Mouse (Mus musculus): ENCODE data around the gene Aldh1a3.
A peak's percentile ranks its signal among the peaks of the same experiment; 100 is the strongest.

Gene Aldh1a3

DNA sequence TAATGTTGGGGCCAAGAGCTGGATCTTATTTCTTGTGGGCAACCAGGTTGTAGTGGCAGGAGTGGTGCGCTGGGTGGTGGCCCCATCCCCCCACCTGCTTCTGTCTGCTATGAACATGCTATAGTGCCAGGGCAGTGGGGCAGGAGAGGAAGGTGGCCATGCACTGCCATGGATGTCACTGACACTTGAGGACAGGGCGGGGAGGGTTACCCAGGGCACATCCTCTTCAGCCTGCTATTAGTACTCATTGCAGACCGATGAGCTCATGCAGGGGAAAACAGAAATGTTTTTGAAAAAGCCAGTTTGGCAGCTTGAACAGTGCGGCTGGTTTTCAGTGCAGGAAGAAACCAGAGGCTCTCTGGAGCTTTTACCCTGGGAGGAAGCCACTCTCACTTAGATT, 10.5 kb downstream of the Aldh1a3 start:
- DNase-seq = no peak

DNA sequence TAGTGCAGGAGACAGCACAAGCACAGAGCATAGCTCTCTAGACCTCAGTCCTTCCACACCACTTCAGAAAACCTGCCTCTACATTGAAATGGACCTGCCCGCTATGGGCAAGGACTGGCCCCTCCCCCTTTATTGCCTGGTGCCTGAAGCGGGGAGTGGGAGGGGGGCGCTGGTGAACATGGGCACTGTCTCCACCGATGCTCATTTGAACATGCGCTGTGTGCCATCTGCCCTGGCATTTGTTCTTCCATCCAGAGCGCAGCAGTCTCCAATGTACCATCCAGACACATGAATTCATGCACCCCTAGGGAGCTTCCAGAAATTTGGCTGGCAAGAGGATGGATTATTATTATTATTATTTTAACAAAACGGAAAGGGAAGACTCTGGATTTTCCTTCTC, 14.2 kb downstream of the Aldh1a3 start:
- DNase-seq = no peak

DNA sequence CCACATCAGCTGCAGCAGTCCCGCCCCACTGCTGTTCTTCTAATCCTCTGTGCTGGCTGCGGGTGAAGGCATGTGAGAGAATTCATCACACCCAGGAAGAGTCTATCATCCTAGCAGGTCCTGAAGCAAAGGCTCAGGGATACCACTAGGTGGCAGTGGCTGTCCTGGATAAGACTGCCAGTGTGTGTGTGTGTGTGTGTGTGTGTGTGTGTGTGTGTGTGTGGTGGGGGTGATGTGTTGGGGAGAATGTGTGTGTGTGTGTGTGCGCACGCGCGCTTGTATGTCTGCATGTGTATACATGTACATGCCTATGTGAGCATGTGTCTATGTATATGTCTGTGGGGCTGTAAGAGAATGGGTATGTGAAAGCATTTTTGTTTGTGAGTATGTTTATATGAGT, 17.9 kb downstream of the Aldh1a3 start:
- peak; percentile 42 for DNase-seq

DNA sequence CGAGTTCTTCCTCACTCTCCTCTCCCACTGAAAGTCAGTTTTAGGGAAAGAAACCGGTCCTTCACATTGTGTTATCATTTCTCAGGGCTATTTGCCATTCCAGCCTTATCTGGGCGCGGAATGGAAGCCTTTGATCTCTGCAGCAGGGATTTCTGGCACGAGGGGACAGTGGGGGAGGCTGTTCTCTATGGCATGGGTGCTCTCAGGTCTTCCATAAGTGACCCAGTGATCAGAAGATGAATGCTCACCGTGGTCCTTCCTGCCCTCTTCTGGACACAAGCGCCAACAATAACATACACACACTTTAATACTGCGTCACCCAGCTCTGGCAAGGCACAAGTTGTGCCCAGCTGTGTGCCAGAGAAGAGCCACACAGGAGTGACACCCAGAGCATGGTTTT, 20.3 kb downstream of the Aldh1a3 start:
- no peak for DNase-seq

DNA sequence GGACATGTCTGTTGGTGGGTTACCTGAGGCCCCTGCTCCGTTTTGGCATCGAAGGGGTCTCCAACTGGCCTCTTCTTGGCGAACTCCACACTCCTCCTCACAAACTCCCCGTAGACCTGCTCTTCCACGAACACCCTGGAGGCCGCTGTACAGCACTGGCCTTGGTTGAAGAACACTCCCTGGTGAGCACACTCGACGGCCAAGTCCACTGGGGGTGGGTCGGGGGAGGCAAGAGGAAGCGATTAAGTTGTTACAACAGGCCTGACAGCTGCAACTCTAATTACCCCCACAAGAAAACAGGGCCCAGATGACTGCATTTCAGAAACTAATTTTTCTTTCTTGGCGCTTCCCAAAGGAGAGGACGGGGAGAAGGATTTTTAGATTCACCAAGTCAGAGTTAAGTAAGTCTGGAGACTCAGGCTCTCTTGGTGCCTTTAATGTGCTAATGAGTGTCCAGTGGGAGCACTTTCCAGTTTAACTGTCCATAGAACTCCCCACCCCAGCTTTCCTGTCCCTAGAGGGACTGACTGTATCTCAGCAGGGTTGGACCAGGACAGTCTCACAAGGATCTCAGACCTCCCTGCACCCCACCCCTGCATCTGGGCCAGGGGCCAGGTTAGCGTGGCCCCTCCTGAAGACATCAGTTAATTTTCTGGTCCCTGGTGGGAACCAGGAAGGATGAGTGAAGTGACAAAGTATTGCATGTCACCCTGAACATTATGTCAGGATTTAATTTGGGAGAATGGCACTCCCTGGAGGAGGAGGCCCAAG, 21.2 kb downstream of the Aldh1a3 start:
- no peak for DNase-seq

DNA sequence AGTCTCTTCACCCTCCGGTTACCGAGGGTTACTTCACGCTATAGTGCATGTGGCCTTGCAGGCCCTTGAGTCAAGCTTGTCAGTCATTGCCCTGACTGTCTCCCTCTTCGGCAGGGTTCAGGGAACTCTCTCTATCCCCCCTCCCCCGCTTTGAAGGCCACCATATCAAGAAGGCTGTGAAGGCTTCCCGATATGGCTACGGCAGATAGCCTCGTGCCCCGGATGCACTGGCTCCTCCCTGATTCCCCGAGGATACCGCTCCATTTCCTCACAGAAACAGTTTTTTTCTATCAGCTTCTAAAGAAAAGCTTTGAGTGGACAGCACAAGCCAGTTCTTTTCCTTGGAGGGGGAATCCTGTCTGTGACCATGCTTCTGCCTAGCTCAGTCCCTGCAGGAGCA, 21.8 kb downstream of the Aldh1a3 start:
- no peak for DNase-seq

DNA sequence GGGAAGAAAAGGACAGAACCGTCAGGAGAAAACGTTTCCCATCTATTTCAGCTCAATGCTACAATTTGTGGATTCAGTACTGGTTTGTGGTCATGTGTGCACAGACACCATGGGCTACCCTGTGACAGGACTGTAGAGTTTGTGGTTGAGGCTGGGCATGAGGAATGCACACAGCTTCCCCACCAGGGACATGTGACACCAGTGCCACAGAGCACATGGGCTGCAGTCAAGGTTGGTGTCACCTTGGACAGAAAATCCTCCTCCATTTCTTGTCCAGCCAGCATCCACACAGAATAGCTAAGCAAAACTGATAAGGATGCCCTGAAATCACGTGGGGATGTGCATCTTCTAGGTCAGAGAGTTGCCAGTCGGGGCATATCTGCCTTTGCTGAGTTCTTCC, 22.5 kb downstream of the Aldh1a3 start:
- no peak for DNase-seq

DNA sequence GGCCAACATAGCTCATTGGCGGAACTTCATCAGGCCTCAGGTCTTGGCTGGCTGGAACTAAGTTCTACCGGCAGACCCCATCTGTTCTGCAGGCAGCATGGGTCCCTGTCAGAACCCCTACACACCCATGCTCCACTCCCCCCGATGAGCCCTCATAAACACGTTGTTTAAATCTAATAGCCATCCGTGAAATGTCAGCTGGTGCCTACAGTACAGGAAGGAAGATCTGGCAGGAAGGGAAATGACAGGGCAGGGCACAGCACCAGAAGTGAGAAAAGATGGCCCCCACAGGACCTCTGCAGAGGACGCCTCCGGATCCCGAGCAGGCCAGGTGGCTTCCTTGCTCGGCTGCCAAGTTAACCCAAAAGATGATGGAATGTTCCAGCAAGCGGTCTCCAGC, 23.2 kb downstream of the Aldh1a3 start:
- no peak for DNase-seq

DNA sequence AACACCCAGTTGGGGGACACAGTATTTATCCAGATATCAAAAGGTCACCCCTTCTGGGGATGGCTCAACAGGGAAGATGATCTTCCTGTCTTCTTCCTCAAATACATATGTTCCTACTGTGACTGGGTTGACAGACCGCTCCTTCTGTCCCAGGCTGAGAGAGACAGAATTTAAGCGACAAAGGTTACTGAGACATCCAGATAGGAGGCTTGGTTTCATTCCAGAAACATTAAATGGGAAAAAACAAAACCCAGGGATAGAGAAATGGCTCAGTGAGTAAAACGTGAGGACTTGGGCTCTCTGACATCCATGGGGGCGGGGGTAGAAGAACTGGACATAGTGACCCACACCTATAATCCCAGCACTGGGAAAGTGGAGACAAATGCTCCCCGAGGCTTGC, 24.4 kb downstream of the Aldh1a3 start:
- no peak for DNase-seq

DNA sequence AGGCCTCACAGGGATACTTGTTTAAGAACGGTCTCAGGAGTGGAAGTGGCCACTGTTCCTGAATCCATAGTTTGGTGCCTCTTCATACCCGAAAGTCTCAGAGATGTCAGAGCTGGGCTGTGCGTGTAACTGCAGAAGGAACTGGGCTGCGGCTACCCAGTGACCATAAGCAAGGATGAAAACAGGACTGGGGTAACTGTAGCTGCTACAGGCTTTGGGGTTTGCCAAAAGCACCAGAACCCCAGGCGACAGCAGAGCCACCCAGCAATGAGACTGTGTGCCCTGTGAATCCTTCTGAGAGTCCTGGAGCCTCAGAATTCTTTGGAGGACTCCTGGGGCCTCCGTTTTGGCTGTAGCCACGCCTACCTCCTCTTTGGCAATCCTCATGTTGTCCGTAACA, 25.7 kb downstream of the Aldh1a3 start:
- no peak for DNase-seq

DNA sequence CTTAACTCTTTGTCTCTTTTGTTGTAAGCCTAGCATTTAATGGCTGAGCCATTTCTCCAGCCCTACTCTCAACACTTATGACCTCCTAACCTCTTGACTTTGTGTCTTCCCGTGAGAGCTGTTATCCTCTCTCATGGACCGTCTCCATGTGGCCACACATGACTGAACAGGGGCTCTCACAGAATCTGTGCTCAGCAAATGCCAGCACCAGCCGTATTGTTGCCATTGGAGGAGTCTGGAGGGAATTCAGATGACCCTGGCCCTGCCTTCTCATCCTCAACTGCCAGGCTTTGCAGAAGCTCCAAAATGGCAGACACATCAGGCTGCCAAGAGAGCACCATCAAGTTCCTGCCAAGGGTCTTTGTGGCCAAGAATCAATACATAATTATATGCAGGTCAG, 30.0 kb downstream of the Aldh1a3 start:
- DNase-seq = no peak

DNA sequence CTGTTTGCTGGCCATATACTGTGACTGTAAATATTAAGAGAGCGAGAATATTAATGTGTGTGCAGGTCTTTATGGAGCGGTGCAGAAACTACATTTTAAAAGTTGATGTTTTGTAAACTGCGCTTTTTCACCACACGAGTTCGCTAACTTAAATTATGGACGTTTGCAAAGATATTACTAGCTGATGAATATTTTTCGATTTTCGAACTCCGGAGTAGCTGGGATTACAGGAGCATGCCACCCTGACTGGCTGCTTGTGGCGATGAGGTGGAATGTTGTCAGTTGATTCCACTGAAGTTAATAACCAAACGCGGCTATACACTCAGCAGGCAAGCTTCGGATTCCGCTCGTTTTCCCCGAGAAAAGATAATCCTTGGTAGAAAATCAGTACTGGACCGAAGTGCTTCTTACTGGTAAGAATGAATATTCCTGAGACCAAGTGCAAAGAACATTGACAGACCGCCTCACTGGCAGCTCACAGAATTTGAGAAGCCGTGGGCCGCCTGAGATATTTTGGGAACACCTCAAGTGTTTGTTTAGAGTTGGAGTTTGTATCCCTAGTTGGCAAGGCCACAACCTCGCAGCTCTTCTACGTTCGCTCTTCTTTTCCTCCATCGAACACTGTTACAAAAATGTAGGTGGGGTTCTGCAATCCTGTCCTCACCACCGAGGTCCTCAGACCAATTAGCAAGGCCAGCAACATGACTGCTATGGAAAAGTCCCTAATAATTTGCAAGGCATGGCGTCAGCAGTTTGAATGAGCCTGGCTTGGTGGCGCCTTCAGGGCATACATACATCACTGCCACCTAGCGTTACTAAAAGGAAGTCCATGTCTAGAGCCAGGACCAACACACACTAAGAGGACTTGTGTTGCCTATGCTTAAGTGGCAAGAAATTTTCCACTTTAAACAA, 38.4 kb downstream of the Aldh1a3 start:
- peak; percentile 49 for DNase-seq

DNA sequence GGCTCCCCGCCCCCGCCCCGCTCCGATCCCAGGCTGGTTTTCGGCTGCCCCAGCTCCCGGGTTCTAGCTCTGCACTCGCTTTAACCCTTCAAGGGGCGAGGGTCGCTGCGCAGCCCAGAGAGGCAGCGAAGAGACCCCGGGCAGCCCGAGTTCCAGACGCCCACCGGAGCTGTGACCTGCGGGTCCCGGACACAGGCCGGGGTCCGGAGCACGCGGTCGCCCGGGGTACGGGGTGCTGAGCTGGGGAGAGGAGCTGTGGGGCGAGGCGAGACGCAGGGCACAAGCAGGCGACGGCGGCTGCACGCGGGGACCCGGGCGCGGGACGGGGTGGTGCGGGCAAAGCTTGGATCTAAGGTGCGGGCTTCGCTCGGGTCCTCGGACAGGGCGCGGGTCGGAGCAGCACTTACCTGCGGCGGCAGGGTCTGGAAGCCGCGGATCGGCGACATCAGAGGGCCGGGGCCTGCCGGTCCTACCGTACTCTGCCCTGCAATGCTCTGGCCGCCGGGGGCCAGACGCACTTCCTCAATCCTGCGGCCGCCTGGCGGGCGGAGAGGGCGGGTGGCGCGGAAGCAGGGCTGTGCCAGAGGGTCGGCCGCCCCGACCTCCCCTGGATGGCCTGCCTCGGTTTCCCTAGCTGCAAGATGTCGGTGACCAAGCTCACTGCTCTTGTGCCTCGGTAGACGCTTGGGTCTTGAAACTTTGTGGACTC, 39.4 kb downstream of the Aldh1a3 start, which contains the start of gene Lrrk1:
Gene Lrrk1 (minus strand): TSS at position 538 of the 709 bp plus-strand sequence.
- DNase-seq = peak; percentile 29

DNA sequence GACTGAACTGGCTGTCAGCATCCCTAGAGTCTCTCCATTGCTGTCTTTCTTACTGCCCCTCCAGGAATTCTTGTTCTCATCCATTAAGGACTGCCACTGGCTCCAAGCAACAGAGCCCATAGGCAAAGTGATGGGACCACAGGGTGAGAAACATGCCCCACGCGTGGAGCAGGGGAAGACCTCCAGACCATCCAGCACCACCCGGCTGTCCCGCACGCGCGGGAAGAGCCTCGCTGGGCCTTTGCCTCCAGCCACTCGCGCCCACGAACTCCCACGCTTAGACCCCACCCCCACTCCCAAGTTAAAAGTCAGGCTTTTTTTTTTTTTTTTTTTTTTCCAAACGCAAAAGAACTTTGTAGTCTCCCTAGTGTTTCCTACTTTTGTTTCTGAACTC, 39.9 kb downstream of the Aldh1a3 start:
- DNase-seq = no peak

DNA sequence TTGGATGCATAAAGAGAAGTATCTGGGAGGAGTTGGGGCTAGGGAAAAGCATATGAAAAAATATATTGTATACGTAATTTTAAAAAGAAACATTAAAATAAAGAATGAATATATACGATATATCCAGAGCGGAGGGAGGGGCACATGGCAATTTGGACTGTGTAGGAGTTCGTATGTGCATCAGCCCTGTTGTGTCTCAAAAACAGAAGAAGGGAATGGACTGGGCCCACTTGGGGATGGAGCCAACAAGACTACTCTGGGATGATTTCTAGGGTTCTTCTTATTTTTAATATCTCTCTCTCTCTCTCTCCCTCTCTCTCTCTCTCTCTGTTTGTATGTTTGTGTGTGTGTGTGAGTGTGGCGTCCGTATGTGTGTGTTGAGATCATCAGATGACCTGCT, 40.9 kb downstream of the Aldh1a3 start:
- DNase-seq = no peak

DNA sequence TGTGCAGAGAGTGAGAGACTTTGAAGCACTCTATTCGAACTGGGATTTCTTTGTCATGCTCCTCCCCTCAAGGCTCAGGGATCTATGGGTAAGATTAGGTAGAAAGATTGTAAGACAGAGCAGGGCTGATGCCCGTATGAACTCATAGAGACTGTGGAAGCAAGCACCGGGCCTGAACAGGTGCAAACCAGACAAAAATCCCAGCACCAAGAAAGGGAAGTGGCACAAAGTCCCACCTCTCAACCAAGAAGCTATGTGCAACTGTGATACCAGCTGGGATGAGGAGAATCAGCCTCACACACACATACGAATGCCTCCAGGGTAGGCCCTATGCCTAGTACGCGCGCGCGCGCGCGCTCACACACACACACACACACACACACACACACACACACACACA, 41.5 kb downstream of the Aldh1a3 start:
- DNase-seq = no peak

DNA sequence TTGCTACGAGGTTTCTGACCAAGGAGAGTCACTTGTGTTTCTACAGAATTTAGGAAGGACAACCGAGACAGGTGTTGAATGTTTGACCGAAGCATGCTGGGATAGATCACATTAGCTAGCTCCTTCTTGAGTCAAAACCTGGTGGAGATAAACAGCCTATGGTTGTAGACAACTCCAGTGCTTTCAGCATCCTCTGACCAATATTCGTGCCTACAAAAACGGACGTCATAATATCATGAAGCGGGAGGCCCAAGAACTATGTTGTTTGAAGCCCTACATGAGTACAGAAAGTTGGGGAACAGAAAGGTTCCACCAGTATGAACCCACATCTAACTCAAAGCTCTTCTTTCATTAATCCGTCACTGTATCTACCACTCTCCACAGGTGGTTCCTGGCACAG, 42.4 kb downstream of the Aldh1a3 start:
- no peak for DNase-seq

DNA sequence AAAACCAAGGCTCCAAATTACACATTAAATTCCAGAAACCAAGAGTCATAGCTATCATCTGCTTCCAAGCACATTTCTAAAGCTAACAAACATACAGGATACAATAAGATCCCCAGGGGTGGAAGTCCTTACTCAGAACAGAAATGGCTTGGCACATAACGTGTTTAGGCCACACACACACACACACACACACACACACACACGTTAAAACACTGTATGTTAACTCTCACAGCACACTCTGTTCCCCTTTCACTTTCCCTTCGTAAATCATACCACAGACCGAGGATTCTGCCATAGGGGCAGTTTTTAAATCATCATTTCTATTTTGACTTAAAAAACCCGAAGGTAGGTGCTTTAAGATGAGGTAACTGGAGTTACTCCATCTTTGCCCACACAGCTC, 43.1 kb downstream of the Aldh1a3 start:
- no peak for DNase-seq

DNA sequence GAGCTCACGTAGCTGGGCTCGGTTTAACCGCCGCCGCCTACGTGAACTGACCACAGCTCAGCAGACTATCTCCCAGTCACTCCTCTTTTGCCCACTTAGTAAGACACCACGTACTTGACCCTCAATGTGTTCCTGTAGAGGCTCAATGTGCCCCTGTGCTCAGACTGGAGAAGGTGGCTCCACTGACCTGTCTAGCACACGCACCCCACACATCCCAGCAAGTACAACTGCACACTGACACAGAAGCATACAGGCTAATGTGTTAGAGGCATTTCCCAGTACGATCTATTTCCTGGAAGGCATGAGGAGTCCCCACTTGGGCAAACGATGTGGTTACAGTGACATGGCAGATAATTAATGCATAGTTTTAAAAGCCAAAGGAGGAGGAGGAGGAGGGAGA, 50.8 kb downstream of the Aldh1a3 start:
- no peak for DNase-seq

DNA sequence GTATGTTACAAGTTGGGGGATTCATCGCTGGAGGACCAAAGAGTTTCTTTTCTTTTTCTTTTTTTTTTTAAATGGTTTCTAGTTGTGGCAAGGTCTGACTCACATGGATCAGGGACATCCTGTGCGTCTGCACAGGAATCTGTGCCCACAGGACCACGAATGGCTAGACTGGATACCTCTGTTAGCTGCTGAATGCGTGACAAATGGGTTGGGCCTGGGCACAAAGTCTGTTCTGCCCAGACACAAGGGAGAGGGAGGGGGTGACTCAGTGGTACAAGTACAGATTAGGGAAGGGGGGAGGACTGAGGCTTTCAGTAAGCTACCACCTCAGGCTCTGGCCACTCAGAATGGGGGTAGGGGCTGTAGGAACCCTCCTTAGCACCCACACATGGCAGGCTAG, 51.6 kb downstream of the Aldh1a3 start:
- DNase-seq = no peak

DNA sequence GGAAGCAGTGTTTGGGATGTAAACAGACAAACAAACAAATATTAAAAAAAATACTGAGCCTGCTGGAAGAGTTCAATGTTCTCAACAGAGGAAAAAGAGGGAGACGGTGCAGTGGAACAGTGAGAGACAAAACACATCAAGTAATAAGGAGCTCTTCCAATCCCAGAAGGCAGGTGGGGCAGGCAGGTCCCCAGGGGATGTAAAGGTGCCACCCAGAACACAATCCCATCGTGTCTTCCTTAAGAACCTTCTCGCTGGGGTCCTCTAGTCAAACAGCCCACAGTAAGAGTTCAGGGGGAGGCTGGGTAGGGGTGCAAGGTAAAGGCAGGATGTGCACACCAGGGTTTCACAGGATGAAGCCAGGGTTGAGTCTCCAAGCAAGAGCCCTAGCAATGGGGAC, 53.9 kb downstream of the Aldh1a3 start:
- DNase-seq = no peak

DNA sequence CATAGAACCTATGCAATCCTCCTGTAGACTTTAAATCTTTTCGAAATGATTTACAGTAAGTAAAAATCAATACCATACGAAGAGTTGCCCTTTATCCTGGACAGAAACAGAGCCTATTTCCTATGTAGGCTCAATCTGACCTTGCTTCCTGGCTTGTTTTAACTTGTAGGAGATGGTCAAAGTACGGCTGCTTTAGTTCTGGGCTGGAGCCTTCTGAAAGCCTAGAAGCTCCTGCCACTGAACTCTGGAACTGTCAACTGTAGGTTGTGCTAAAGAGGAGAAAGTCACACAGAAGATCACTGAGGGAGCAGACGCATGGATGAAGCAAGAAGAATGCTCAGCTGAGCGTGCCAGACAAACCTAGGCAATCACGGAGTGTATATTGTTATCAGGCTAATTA, 56.3 kb downstream of the Aldh1a3 start:
- no peak for DNase-seq

DNA sequence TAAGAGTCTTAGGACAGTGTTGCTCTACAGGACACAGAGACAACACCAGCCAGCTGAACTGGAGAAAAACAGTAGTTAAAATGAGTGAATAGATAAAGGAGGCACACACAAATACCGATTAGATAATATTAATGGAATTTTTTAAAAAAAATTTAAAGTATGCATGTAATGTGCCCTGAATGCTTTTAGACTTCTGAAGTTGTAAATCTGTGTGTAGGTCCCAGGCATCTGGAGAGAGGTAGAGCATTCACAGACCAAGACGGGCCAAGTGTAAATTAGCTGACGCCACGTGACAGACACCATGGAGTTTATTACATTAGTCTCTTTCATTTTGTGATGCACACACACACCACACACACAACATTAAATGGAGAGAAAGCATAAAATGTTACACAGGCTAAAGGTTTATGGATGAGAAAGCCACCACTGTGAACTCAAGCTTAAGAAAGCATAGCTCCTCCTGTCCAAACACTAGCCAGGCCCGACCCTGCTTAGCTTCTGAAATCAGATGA, 57.3 kb downstream of the Aldh1a3 start:
- DNase-seq = no peak

Measured in right cerebral cortex, postnatal 14 days (tissue).